Mouse (Mus musculus) embryo, embryonic 11.5 days (tissue): Measurements from ENCODE around the gene Sobp.

Source experiments
- DNase-seq: peaks from one replicate; pipeline ENCODE4 v3.0.0-alpha.2; 2012; ENCODE audit warnings: low read depth, low spot score

Gene Sobp

GRCm38 (mm10) chr10:43035579-43035978 lies 138.8 kb downstream of the Sobp start:
- no peak for DNase-seq

GRCm38 (mm10) chr10:43034811-43035210 lies 139.5 kb downstream of the Sobp start:
- no peak for DNase-seq

GRCm38 (mm10) chr10:43033481-43034248 lies 140.7 kb downstream of the Sobp start:
- no peak for DNase-seq

GRCm38 (mm10) chr10:43027006-43027405 lies 147.3 kb downstream of the Sobp start:
- DNase-seq: no peak

- DNase-seq: no peak
Observed at GRCm38 (mm10) chr10:43023454-43024194, 150.7 kb downstream of the Sobp start.

- no peak for DNase-seq
Observed at GRCm38 (mm10) chr10:43022190-43022761, 152.1 kb downstream of the Sobp start.

GRCm38 (mm10) chr10:43021512-43022116 lies 152.7 kb downstream of the Sobp start:
- DNase-seq: no peak

GRCm38 (mm10) chr10:43021017-43021416 lies 153.3 kb downstream of the Sobp start:
- DNase-seq: no peak

GRCm38 (mm10) chr10:43014782-43015181 lies 159.5 kb downstream of the Sobp start:
- DNase-seq: no peak

GRCm38 (mm10) chr10:43014358-43014757 lies 160.0 kb downstream of the Sobp start:
- no peak for DNase-seq

- DNase-seq: no peak
Observed at GRCm38 (mm10) chr10:43008116-43008515, 166.2 kb downstream of the Sobp start.

- DNase-seq: no peak
Observed at GRCm38 (mm10) chr10:43006534-43006933, 167.8 kb downstream of the Sobp start.

- no peak for DNase-seq
Observed at GRCm38 (mm10) chr10:43005677-43006076, 168.7 kb downstream of the Sobp start.

- DNase-seq: no peak
Observed at GRCm38 (mm10) chr10:43005031-43005430, 169.3 kb downstream of the Sobp start.

- no peak for DNase-seq
Observed at GRCm38 (mm10) chr10:43004174-43004734, 170.1 kb downstream of the Sobp start.

GRCm38 (mm10) chr10:43003466-43003757 lies 170.9 kb downstream of the Sobp start:
- DNase-seq: no peak

- no peak for DNase-seq
Observed at GRCm38 (mm10) chr10:43002721-43003465, 171.4 kb downstream of the Sobp start.

- DNase-seq: no peak
Observed at GRCm38 (mm10) chr10:43002066-43002678, 172.2 kb downstream of the Sobp start.

GRCm38 (mm10) chr10:43001433-43001832 lies 172.9 kb downstream of the Sobp start:
- DNase-seq: no peak

- no peak for DNase-seq
Observed at GRCm38 (mm10) chr10:42999324-42999723, 175.0 kb downstream of the Sobp start.

GRCm38 (mm10) chr10:42997278-42997677 lies 177.1 kb downstream of the Sobp start:
- no peak for DNase-seq
